Mouse (Mus musculus) liver, adult 2 months (tissue): ENCODE data around the gene Gab1.

ENCODE experiments used
- CTCF ChIP-seq: fragments of 200-500 bp; IDR thresholded peaks from 2 replicates; pipeline ENCODE4 v1.5.1; 2011; ENCODE audit warnings: low read depth, low read length, control low read depth
- POLR2A ChIP-seq: fragments of 200-500 bp; IDR thresholded peaks from 2 replicates; pipeline ENCODE4 v1.6.1; 2011; ENCODE audit warnings: low read length, control low read depth; ENCODE audit not compliant: insufficient read depth; ENCODE audit errors: extremely low read depth

GRCm38 (mm10) chr8:80768451-80768850 lies 111.9 kb downstream of the Gab1 start:
- TF ChIP-seq CTCF, result no peak
- no peak for TF ChIP-seq POLR2A
